Mouse (Mus musculus): ENCODE measurements at regions not wholly inside any gene's neighbourhood (a gene's known extent, or its start where the extent isn't known, plus 50 kb on each side); places are given as distances from the start of the nearest gene placed in this dataset.
"Not testable (repeated sequence)": the region's sequence is repeated elsewhere in the genome, so short reads cannot be mapped to it uniquely, and the experiment has no call there.

DNA sequence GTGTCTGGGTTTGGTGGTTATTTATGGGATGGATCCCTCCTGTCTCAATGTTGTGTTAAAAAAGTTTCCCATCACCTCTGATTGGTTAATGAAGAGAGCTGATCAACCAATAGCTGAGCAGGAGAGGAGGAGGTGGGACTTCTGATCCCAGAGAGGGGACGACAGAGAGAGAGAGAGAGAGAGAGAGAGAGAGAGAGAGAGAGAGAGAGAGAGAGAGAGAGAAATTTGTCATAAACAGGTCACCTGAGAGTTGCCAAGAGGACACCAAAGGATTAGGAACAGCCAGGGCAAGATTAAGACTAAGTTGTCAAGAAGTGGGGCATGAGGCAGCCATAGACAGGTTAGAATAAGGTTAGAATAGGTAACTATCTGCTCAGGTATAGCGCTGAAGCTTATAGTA is 73.7 kb upstream of the Max start:
- Histone ChIP-seq H3K9ac (ENCODE audit: low read depth, low read length) (no peak overlapping the region), H3K4me3 (ENCODE audit: insufficient read depth, low read depth, low read length) (no peak overlapping the region), H3K27me3 (ENCODE audit: control insufficient read depth, insufficient read depth, low read length) (no peaks in the 10 kb centered on the region), H3K4me1 (ENCODE audit: control insufficient read depth, insufficient read depth, low read length) (no peaks in the 10 kb centered on the region), H3K36me3 (ENCODE audit: control insufficient read depth, insufficient read depth, low read length) (no peaks in the 10 kb centered on the region), H3K79me2 (ENCODE audit: control insufficient read depth, insufficient read depth, low read length) (no peaks in the 10 kb centered on the region), H3K27ac (replicated peaks; ENCODE audit: insufficient read depth, low read depth, low read length) (no peak overlapping the region)
- DNase-seq (ENCODE audit: extremely low read depth, low read depth, low spot score) = no peak
- 56% methylated on average over 2 of the region's 2 CpGs for WGBS
- TF ChIP-seq POLR2A (IDR thresholded peaks at IDR 0.05; ENCODE audit: extremely low read depth, insufficient read depth, low read length) (no peak), CTCF (IDR thresholded peaks at IDR 0.05; ENCODE audit: low read depth, low read length) (no peak)

DNA sequence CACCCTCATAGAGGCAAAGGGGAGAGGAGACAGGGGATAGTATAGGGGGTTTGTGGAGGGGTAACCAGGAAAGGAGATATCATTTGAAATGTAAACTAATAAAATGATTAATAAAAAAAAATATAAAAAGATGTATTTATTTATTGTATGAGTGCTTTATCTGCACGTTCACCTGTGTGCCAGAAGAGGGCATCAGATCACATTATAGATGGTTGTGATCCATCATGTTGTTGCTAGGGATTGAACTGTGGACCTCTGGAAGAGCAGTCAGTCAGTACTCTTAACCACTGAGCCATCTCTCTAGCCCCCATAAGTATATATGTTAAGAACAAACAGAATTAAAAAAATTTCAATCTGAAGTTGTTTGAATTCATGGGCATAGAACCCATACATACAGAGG is 69.4 kb upstream of the Max start:
- no peak overlapping the region for H3K4me3 ChIP-seq (ENCODE audit: insufficient read depth, low read depth, low read length)
- H3K79me2 ChIP-seq (ENCODE audit: control insufficient read depth, insufficient read depth, low read length) = no peaks in the 10 kb centered on the region
- H3K27ac ChIP-seq (replicated peaks; ENCODE audit: insufficient read depth, low read depth, low read length) = no peak overlapping the region
- no peak overlapping the region for H3K9ac ChIP-seq (ENCODE audit: low read depth, low read length)
- 65% methylated on average over 1 of the region's 1 CpGs for WGBS
- no peaks in the 10 kb centered on the region for H3K27me3 ChIP-seq (ENCODE audit: control insufficient read depth, insufficient read depth, low read length)
- H3K36me3 ChIP-seq (ENCODE audit: control insufficient read depth, insufficient read depth, low read length) = no peaks in the 10 kb centered on the region
- DNase-seq (ENCODE audit: extremely low read depth, low read depth, low spot score) = no peak
- TF ChIP-seq CTCF (IDR thresholded peaks at IDR 0.05; ENCODE audit: low read depth, low read length) = no peak
- TF ChIP-seq POLR2A (IDR thresholded peaks at IDR 0.05; ENCODE audit: extremely low read depth, insufficient read depth, low read length) = no peak
- H3K4me1 ChIP-seq (ENCODE audit: control insufficient read depth, insufficient read depth, low read length) = no peaks in the 10 kb centered on the region

DNA sequence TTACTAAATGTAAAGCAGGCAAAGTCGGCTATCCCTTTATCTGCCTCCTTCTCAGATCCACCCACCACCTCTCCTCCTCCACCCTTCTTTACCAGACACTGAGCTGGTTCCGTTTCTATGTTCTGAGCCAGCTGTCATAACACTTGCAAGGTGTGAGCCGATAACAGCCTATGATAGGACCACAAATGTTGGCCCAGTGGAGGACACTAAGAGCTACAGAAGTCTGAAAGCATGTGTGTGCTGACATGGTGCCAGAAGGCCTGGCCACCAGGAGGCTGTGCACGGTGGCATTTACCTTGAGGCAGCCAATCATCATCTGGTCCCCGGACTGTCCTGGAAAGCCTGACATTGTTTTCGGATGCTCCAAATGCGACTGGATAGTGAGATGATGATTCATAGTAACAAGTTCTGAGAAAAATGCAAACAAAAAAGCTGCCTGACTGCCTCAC is 63.5 kb upstream of the Max start:
- no peak overlapping the region for H3K27ac ChIP-seq (replicated peaks; ENCODE audit: insufficient read depth, low read depth, low read length)
- WGBS = 86% methylated on average over 7 of the region's 7 CpGs
- H3K4me1 ChIP-seq (ENCODE audit: control insufficient read depth, insufficient read depth, low read length) = no peaks in the 10 kb centered on the region
- H3K79me2 ChIP-seq (ENCODE audit: control insufficient read depth, insufficient read depth, low read length) = no peaks in the 10 kb centered on the region
- H3K27me3 ChIP-seq (ENCODE audit: control insufficient read depth, insufficient read depth, low read length) = no peaks in the 10 kb centered on the region; the same call in 1 of the 2 replicates
- no peak overlapping the region for H3K4me3 ChIP-seq (ENCODE audit: insufficient read depth, low read depth, low read length)
- TF ChIP-seq POLR2A (IDR thresholded peaks at IDR 0.05; ENCODE audit: extremely low read depth, insufficient read depth, low read length) (no peak), CTCF (IDR thresholded peaks at IDR 0.05; ENCODE audit: low read depth, low read length) (no peak)
- H3K9ac ChIP-seq (ENCODE audit: low read depth, low read length) = no peak overlapping the region
- no peak for DNase-seq (ENCODE audit: extremely low read depth, low read depth, low spot score)
- H3K36me3 ChIP-seq (ENCODE audit: control insufficient read depth, insufficient read depth, low read length) = no peaks in the 10 kb centered on the region

DNA sequence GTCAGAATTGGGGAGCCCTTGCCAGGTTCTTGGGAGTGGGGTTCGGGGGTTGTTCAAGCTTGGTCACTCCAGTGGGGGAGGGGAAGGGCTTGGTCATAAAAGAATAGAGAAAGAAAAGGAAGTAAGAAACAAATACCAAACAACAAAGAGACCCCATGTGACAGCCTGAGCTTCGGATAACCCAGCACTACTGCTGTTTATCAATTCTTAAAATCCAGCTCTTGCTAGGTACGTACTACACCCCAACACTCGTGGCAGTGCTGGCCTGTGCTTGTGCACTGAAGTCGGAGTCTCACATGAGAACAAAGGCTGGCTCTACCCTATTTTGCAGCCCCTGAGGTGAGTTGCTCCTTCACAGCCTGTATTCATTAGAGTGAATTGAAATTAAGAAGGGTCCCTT is 60.5 kb upstream of the Max start:
- Histone ChIP-seq H3K4me1 (ENCODE audit: control insufficient read depth, insufficient read depth, low read length) (no peaks in the 10 kb centered on the region), H3K9ac (ENCODE audit: low read depth, low read length) (no peak overlapping the region), H3K79me2 (ENCODE audit: control insufficient read depth, insufficient read depth, low read length) (no peaks in the 10 kb centered on the region), H3K27me3 (ENCODE audit: control insufficient read depth, insufficient read depth, low read length) (no peaks in the 10 kb centered on the region; the same call in 1 of the 2 replicates), H3K27ac (replicated peaks; ENCODE audit: insufficient read depth, low read depth, low read length) (no peak overlapping the region), H3K4me3 (ENCODE audit: insufficient read depth, low read depth, low read length) (no peak overlapping the region), H3K36me3 (ENCODE audit: control insufficient read depth, insufficient read depth, low read length) (no peaks in the 10 kb centered on the region)
- TF ChIP-seq CTCF (IDR thresholded peaks at IDR 0.05; ENCODE audit: low read depth, low read length) (no peak), POLR2A (IDR thresholded peaks at IDR 0.05; ENCODE audit: extremely low read depth, insufficient read depth, low read length) (no peak)
- no peak for DNase-seq (ENCODE audit: extremely low read depth, low read depth, low spot score)
- 71% methylated on average over 5 of the region's 5 CpGs for WGBS

DNA sequence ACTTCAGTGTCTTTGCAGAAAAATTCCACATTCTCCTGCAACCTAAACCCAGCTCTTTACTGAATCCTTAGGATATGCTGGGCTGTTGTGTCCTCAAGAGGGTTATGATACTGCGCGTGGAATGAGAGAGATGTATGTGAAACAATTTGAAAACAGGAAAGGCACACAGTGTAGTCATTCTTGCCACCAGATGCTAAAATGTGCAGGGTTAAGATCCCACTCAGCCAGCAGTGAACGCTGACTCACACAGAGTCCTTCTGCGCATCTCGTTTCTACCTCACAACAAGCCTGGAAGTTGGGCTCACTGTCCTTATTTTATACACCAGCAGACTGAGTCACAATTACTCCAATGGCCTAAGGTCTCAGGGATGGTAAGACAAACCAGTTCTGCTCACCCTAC is 59.9 kb upstream of the Max start:
- H3K27ac ChIP-seq (replicated peaks; ENCODE audit: insufficient read depth, low read depth, low read length) = no peak overlapping the region
- no peak overlapping the region for H3K4me3 ChIP-seq (ENCODE audit: insufficient read depth, low read depth, low read length)
- DNase-seq (ENCODE audit: extremely low read depth, low read depth, low spot score) = no peak
- no peaks in the 10 kb centered on the region for H3K79me2 ChIP-seq (ENCODE audit: control insufficient read depth, insufficient read depth, low read length)
- H3K27me3 ChIP-seq (ENCODE audit: control insufficient read depth, insufficient read depth, low read length) = no peaks in the 10 kb centered on the region; the same call in 1 of the 2 replicates
- no peaks in the 10 kb centered on the region for H3K36me3 ChIP-seq (ENCODE audit: control insufficient read depth, insufficient read depth, low read length)
- H3K4me1 ChIP-seq (ENCODE audit: control insufficient read depth, insufficient read depth, low read length) = no peaks in the 10 kb centered on the region
- TF ChIP-seq POLR2A (IDR thresholded peaks at IDR 0.05; ENCODE audit: extremely low read depth, insufficient read depth, low read length) (no peak), CTCF (IDR thresholded peaks at IDR 0.05; ENCODE audit: low read depth, low read length) (no peak)
- WGBS = 84% methylated on average over 5 of the region's 5 CpGs
- no peak overlapping the region for H3K9ac ChIP-seq (ENCODE audit: low read depth, low read length)

DNA sequence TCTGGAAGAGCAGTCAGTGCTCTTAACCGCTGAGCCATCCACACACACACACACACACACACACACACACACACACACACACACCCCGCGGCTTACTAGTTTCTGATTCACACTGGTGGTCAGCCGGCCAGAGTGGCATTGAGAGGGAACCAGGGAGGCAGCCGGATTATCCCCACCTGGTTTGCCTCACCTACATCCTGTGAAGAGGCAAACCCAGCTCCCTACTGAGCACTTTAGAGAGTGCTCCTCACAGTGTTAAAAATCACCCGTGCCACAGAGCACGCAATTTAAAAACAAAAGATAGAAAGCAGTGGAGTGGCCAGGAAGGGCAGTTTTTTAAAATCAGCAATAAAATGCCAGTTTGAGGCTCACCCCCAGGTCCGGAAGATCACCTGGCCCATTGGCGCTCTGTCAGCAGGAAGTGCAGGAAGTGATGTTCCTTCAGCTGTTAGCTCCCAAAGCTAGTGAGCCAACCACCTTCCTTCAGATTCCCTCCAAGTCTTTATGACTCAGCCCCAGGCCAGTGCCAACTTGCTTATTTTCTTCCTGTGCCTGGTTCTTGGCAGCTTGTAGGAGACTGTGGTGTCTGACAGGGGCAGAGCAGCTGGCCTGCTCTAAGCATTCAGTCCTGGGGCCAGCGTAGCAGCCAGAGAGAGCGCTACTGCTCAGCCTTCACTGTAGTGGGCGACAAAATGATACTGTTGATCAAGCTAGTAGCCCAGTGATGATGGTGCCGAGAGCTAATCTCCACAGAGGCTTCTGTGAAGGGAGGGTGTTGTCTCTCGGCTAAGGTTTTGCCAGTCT is 57.9 kb upstream of the Max start:
- no peak for DNase-seq (ENCODE audit: extremely low read depth, low read depth, low spot score)
- WGBS = 60% methylated on average over 14 of the region's 14 CpGs
- TF ChIP-seq POLR2A (IDR thresholded peaks at IDR 0.05; ENCODE audit: extremely low read depth, insufficient read depth, low read length) = no peak
- TF ChIP-seq CTCF (IDR thresholded peaks at IDR 0.05; ENCODE audit: low read depth, low read length) = no peak

DNA sequence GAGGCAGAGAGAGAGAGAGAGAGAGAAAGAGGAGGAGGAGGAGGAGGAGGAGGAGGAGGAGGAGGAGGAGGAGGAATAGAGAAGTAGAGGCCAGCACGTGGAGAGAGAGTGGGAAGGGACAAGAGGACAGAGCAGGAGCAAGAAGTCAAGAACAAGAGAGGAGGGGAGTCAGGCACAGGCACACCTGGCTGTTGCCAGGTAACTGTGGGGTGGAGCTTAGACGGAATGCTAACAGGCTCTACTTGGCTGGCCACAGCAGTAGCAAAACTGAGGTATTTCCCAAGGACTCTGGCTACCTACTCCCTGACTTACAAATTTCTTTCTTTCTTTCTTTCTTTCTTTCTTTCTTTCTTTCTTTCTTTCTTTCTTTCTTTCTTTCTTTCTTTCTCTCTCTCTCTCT is 57.1 kb upstream of the Max start:
- 26% methylated on average over 2 of the region's 2 CpGs for WGBS
- H3K4me1 ChIP-seq (ENCODE audit: control insufficient read depth, insufficient read depth, low read length); H3K79me2 ChIP-seq (ENCODE audit: control insufficient read depth, insufficient read depth, low read length); DNase-seq (ENCODE audit: extremely low read depth, low read depth, low spot score); H3K27me3 ChIP-seq (ENCODE audit: control insufficient read depth, insufficient read depth, low read length); H3K27ac ChIP-seq (replicated peaks; ENCODE audit: insufficient read depth, low read depth, low read length); H3K9ac ChIP-seq (ENCODE audit: low read depth, low read length); H3K36me3 ChIP-seq (ENCODE audit: control insufficient read depth, insufficient read depth, low read length); H3K4me3 ChIP-seq (ENCODE audit: insufficient read depth, low read depth, low read length): not testable (repeated sequence)

More for the DNA sequence above, 57.9 kb upstream of the Max start:
- Histone ChIP-seq H3K79me2 (ENCODE audit: control insufficient read depth, insufficient read depth, low read length) (no peaks in the 10 kb centered on the region), H3K27ac (replicated peaks; ENCODE audit: insufficient read depth, low read depth, low read length) (no peak overlapping the region), H3K9ac (ENCODE audit: low read depth, low read length) (no peak overlapping the region), H3K4me1 (ENCODE audit: control insufficient read depth, insufficient read depth, low read length) (no peaks in the 10 kb centered on the region), H3K4me3 (ENCODE audit: insufficient read depth, low read depth, low read length) (no peak overlapping the region), H3K27me3 (ENCODE audit: control insufficient read depth, insufficient read depth, low read length) (no peaks in the 10 kb centered on the region; the same call in 1 of the 2 replicates), H3K36me3 (ENCODE audit: control insufficient read depth, insufficient read depth, low read length) (no peaks in the 10 kb centered on the region)
